Comparison of ENCODE assay signal across 16 mouse cellular contexts in genomic region chr5:113354311-113354710, GRCm38 (mm10). TPM values are rescaled to one million over a fixed set of nuclear protein-coding genes. Genes with fewer than 3 reads are reported as not detected.
DNase-seq lines count a peak whose midpoint lies in the region; ATAC-seq lines count a peak whose summit lies in the region.
"Had no signal": no experiment of that assay in that cellular context is flagged by ENCODE, and none has a peak within 500 bp of the region (broad histone marks: within the 10 kb centered on the region; RNA-seq: fewer than 3 reads in every experiment).

No protein-coding gene starts in this region.

- no peaks in the 10 kb centered on the region for H3K9me3 ChIP-seq in limb, embryonic 12.5 days
- H3K9me3 ChIP-seq: embryonic facial prominence, embryonic 15.5 days had no signal

- no peak overlapping the region for H3K4me3 ChIP-seq in limb, embryonic 12.5 days (replicated peaks)
- H3K4me3 ChIP-seq: embryonic facial prominence, embryonic 15.5 days had no signal

- H3K27me3 ChIP-seq in limb, embryonic 12.5 days: peaks cover 40% of the 10 kb centered on the region

- DNase-seq in layer of hippocampus, adult 18-20 months (ENCODE audit: low spot score in 2 of 2): peak; percentile 48 to 60
- no peak for DNase-seq in layer of hippocampus, postnatal 10 days (ENCODE audit: low spot score in 2 of 2)
- DNase-seq in brain, adult 2 months (ENCODE audit: low read depth, low spot score): peak; percentile 72
- peak; percentile 40 to 59 for DNase-seq in frontal cortex, postnatal 25 days (ENCODE audit: low spot score in 2 of 2)
- no peak for DNase-seq in urinary bladder, postnatal 4 days (ENCODE audit: low spot score in 2 of 2)
- no peak for DNase-seq in embryo, embryonic 10 days (ENCODE audit: low spot score)
- DNase-seq in thymus, postnatal 10 days (ENCODE audit: low spot score in 2 of 2): no peak
- DNase-seq: liver, postnatal 0 days had no signal

- peaks cover 29% of the 10 kb centered on the region for H3K4me1 ChIP-seq in limb, embryonic 12.5 days (replicated peaks)

- H3K4me2 ChIP-seq in limb, embryonic 12.5 days: peak overlapping the region; percentile 26; the same call in 1 of the 2 replicates
- H3K4me2 ChIP-seq: embryonic facial prominence, embryonic 15.5 days; heart, embryonic 11.5 days had no signal

- no peaks in the 10 kb centered on the region for H3K36me3 ChIP-seq in limb, embryonic 12.5 days
- H3K36me3 ChIP-seq: embryonic facial prominence, embryonic 15.5 days had no signal

- no peak overlapping the region for H3K27ac ChIP-seq in limb, embryonic 12.5 days
- H3K27ac ChIP-seq: embryonic facial prominence, embryonic 15.5 days; kidney, postnatal 0 days had no signal

- H3K9ac ChIP-seq in limb, embryonic 12.5 days (replicated peaks): no peak overlapping the region
- H3K9ac ChIP-seq: embryonic facial prominence, embryonic 15.5 days; liver, postnatal 0 days had no signal

- no peak for ATAC-seq in limb, embryonic 12.5 days (ENCODE audit: insufficient number of reproducible peaks, insufficient read depth, low FRiP score, low TSS enrichment, low read depth)
- ATAC-seq: activated CD4-positive, CD25-positive, alpha-beta regulatory T cell, adult 4 months; liver, postnatal 0 days had no signal

- WGBS in limb, embryonic 12.5 days: 53% methylated on average over 16 of the region's 16 CpGs

RNA-seq across cellular contexts. Expression of gene Aym1, which starts 2.8 kb away (rescaled TPM):
- not detected for total RNA-seq in layer of hippocampus, adult 18-20 months (2021)
- total RNA-seq in layer of hippocampus, postnatal 10 days (2021): not detected
- not detected in 2 replicates for polyA plus RNA-seq in limb, embryonic 12.5 days (2016; fragmentation: Nextera tagmentation; extraction: Ambion mirVana)
- total RNA-seq: CH12.LX had no signal
- polyA plus RNA-seq: activated CD4-positive, CD25-positive, alpha-beta regulatory T cell, adult 4 months; embryonic facial prominence, embryonic 15.5 days; heart, embryonic 11.5 days; kidney, postnatal 0 days; liver, postnatal 0 days; small intestine, adult 2 months; urinary bladder, adult 2 months had no signal

RNA-seq across cellular contexts. Expression of gene Sgsm1, which starts 43.7 kb away (rescaled TPM):
- 10 to 100 TPM; 75.8 to 90.7 TPM for total RNA-seq in layer of hippocampus, adult 18-20 months (2021)
- total RNA-seq in layer of hippocampus, postnatal 10 days (2021): 10 to 100 TPM; 72.2 to 77.7 TPM
- polyA plus RNA-seq in limb, embryonic 12.5 days (2016; fragmentation: Nextera tagmentation; extraction: Ambion mirVana): 6.6 and 7.0 TPM in 2 replicates
- polyA plus RNA-seq: activated CD4-positive, CD25-positive, alpha-beta regulatory T cell, adult 4 months had no signal

Comparison
In these comparisons a context has a peak if more than half of its experiments do, and no peak if none do; other contexts are left out.
1. DNase-seq: peak in layer of hippocampus, adult 18-20 months (2 of 2), brain, adult 2 months (single experiment) and frontal cortex, postnatal 25 days (2 of 2); none in layer of hippocampus, postnatal 10 days (0 of 2), urinary bladder, postnatal 4 days (0 of 2), embryo, embryonic 10 days (single experiment) and thymus, postnatal 10 days (0 of 2).